Mouse (Mus musculus) forebrain, embryonic 15.5 days (tissue): ENCODE data around the gene Slc41a1. TPM values are rescaled to one million over a fixed set of nuclear protein-coding genes. Genes with fewer than 3 reads are reported as not detected.

Source experiments
- ATAC-seq: fragments of 200-750 bp; cut with Nextera tagmentation; replicated peaks from 2 replicates; pipeline ENCODE4 v1.8.0; 2017; ENCODE audit warnings: mild to moderate bottlenecking, moderate TSS enrichment, moderate library complexity
- H3K27ac ChIP-seq: fragments of 300-500 bp; sonication (generic); replicated peaks from 2 replicates; pipeline ENCODE4 v1.5.1; 2015; ENCODE audit warnings: mild to moderate bottlenecking, inconsistent platforms
- H3K27me3 ChIP-seq: fragments of 300-500 bp; sonication (generic); 2 replicates; pipeline ENCODE4 v1.6.1; 2015; ENCODE audit warnings: inconsistent platforms
- H3K36me3 ChIP-seq: fragments of 300-500 bp; sonication (generic); 2 replicates; pipeline ENCODE4 v1.6.1; 2015; ENCODE audit warnings: mild to moderate bottlenecking, inconsistent platforms
- H3K4me1 ChIP-seq: fragments of 300-500 bp; sonication (generic); 2 replicates; pipeline ENCODE4 v1.6.1; 2015; ENCODE audit warnings: inconsistent platforms
- H3K4me2 ChIP-seq: fragments of 300-500 bp; sonication (generic); replicated peaks from 2 replicates; pipeline ENCODE4 v1.6.1; 2015; ENCODE audit warnings: mild to moderate bottlenecking, inconsistent platforms
- H3K4me3 ChIP-seq: fragments of 300-500 bp; sonication (generic); 2 replicates; pipeline ENCODE4 v1.5.1; 2015; ENCODE audit warnings: mild to moderate bottlenecking, inconsistent platforms
- H3K9ac ChIP-seq: fragments of 300-500 bp; sonication (generic); replicated peaks from 2 replicates; pipeline ENCODE4 v1.6.1; 2015; ENCODE audit warnings: mild to moderate bottlenecking, inconsistent platforms
- H3K9me3 ChIP-seq: fragments of 300-500 bp; sonication (generic); 2 replicates; pipeline ENCODE4 v1.6.1; 2016; ENCODE audit warnings: inconsistent platforms
- WGBS: fragments of 180-500 bp; shearing (Covaris S2); methylation state at CpG from one replicate; pipeline ENCODE4 v1.1.7; 2015; ENCODE audit warnings: mixed read lengths; 5-methylcytosine and 5-hydroxymethylcytosine counted together
- polyA plus RNA-seq: library from polyadenylated mRNA; unstranded; fragments of >200 nt; fragmentation: Nextera tagmentation; extraction: Ambion mirVana; gene quantifications from 2 replicates; pipeline ENCODE4 v1.2.1, GENCODE M21; 2015

The Slc41a1 gene
- polyA plus RNA-seq, 1 experiment from 2014 or later: 14.2 TPM

- peak; percentile 52; the same call in 1 of the 2 replicates for ATAC-seq
- Histone ChIP-seq H3K9me3 (no peaks in the 10 kb centered on the region), H3K4me3 (peak overlapping the region; percentile 69), H3K9ac (peak overlapping the region; percentile 80), H3K4me2 (peak overlapping the region; percentile 67), H3K36me3 (no peaks in the 10 kb centered on the region; the same call in 1 of the 2 replicates), H3K27me3 (no peaks in the 10 kb centered on the region), H3K4me1 (peaks cover 42% of the 10 kb centered on the region), H3K27ac (peak overlapping the region; percentile 74)
- WGBS: 1% methylated on average over 22 of the region's 22 CpGs
Measured at GRCm38 (mm10) chr1:131828297-131829126, 1.2 kb downstream of the Slc41a1 start.

- no peaks in the 10 kb centered on the region; the same call in 1 of the 2 replicates for H3K36me3 ChIP-seq
- no peak for ATAC-seq
- no peaks in the 10 kb centered on the region for H3K27me3 ChIP-seq
- peak overlapping the region; percentile 67 for H3K4me2 ChIP-seq
- H3K4me3 ChIP-seq: peak overlapping the region; percentile 69
- 55% methylated on average over 5 of the region's 5 CpGs for WGBS
- H3K9ac ChIP-seq: 0 out of 2 replicates have a peak overlapping the region, but pooled peaks have one; percentile 8
- H3K9me3 ChIP-seq: no peaks in the 10 kb centered on the region
- H3K4me1 ChIP-seq: peaks cover 42% of the 10 kb centered on the region
- H3K27ac ChIP-seq: no peak overlapping the region
Measured at GRCm38 (mm10) chr1:131829279-131829678, 2.0 kb downstream of the Slc41a1 start.

- Histone ChIP-seq H3K4me2 (no peak overlapping the region), H3K27ac (no peak overlapping the region), H3K4me1 (peaks cover 42% of the 10 kb centered on the region), H3K9ac (no peak overlapping the region), H3K27me3 (no peaks in the 10 kb centered on the region), H3K4me3 (no peak overlapping the region), H3K9me3 (no peaks in the 10 kb centered on the region), H3K36me3 (no peaks in the 10 kb centered on the region; the same call in 1 of the 2 replicates)
- WGBS: 86% methylated on average over 15 of the region's 15 CpGs
- ATAC-seq: no peak
Measured at GRCm38 (mm10) chr1:131830561-131830960, 3.3 kb downstream of the Slc41a1 start.

- WGBS: 82% methylated on average over 8 of the region's 8 CpGs
- ATAC-seq: no peak
- Histone ChIP-seq H3K4me1 (peaks cover 42% of the 10 kb centered on the region), H3K36me3 (no peaks in the 10 kb centered on the region; the same call in 1 of the 2 replicates), H3K27me3 (no peaks in the 10 kb centered on the region), H3K4me3 (no peak overlapping the region), H3K27ac (no peak overlapping the region), H3K9me3 (no peaks in the 10 kb centered on the region), H3K4me2 (no peak overlapping the region), H3K9ac (no peak overlapping the region)
Measured at GRCm38 (mm10) chr1:131830971-131831641, 3.8 kb downstream of the Slc41a1 start.

- no peak overlapping the region for H3K27ac ChIP-seq
- no peaks in the 10 kb centered on the region for H3K9me3 ChIP-seq
- peaks cover 6% of the 10 kb centered on the region; the same call in 1 of the 2 replicates for H3K36me3 ChIP-seq
- H3K27me3 ChIP-seq: no peaks in the 10 kb centered on the region
- no peak for ATAC-seq
- H3K4me3 ChIP-seq: no peak overlapping the region
- H3K4me2 ChIP-seq: no peak overlapping the region
- 87% methylated on average over 3 of the region's 3 CpGs for WGBS
- H3K4me1 ChIP-seq: 0 out of 2 replicates have a peak, but pooled peaks cover 7% of the 10 kb centered on the region
- no peak overlapping the region for H3K9ac ChIP-seq
Measured at GRCm38 (mm10) chr1:131837035-131837434, 9.7 kb downstream of the Slc41a1 start.

- H3K27me3 ChIP-seq: no peaks in the 10 kb centered on the region
- H3K27ac ChIP-seq: no peak overlapping the region
- H3K9ac ChIP-seq: no peak overlapping the region
- no peak overlapping the region for H3K4me2 ChIP-seq
- H3K36me3 ChIP-seq: peaks cover 11% of the 10 kb centered on the region; the same call in 1 of the 2 replicates
- no peaks in the 10 kb centered on the region for H3K4me1 ChIP-seq
- no peaks in the 10 kb centered on the region for H3K9me3 ChIP-seq
- WGBS: 81% methylated on average over 5 of the region's 5 CpGs
- ATAC-seq: no peak
- H3K4me3 ChIP-seq: no peak overlapping the region
Measured at GRCm38 (mm10) chr1:131838542-131838941, 11.2 kb downstream of the Slc41a1 start.

GRCm38 (mm10) chr1:131839279-131839678 lies 12.0 kb downstream of the Slc41a1 start:
- no peaks in the 10 kb centered on the region for H3K9me3 ChIP-seq
- no peak overlapping the region for H3K4me3 ChIP-seq
- H3K27me3 ChIP-seq: no peaks in the 10 kb centered on the region
- 51% methylated on average over 2 of the region's 2 CpGs for WGBS
- H3K36me3 ChIP-seq: peaks cover 18% of the 10 kb centered on the region
- no peak overlapping the region for H3K9ac ChIP-seq
- ATAC-seq: peak; percentile 43; the same call in 1 of the 2 replicates
- H3K4me1 ChIP-seq: no peaks in the 10 kb centered on the region
- H3K4me2 ChIP-seq: no peak overlapping the region
- H3K27ac ChIP-seq: no peak overlapping the region

GRCm38 (mm10) chr1:131842221-131842620 lies 14.9 kb downstream of the Slc41a1 start:
- no peak overlapping the region for H3K9ac ChIP-seq
- peaks cover 22% of the 10 kb centered on the region for H3K36me3 ChIP-seq
- ATAC-seq: no peak
- H3K4me2 ChIP-seq: no peak overlapping the region
- H3K4me3 ChIP-seq: no peak overlapping the region
- WGBS: 75% methylated on average over 4 of the region's 4 CpGs
- no peaks in the 10 kb centered on the region for H3K4me1 ChIP-seq
- H3K27me3 ChIP-seq: no peaks in the 10 kb centered on the region
- H3K9me3 ChIP-seq: no peaks in the 10 kb centered on the region
- no peak overlapping the region for H3K27ac ChIP-seq

- no peaks in the 10 kb centered on the region for H3K9me3 ChIP-seq
- ATAC-seq: no peak
- H3K27me3 ChIP-seq: no peaks in the 10 kb centered on the region
- no peak overlapping the region for H3K9ac ChIP-seq
- H3K27ac ChIP-seq: no peak overlapping the region
- 94% methylated on average over 10 of the region's 10 CpGs for WGBS
- no peak overlapping the region for H3K4me2 ChIP-seq
- no peaks in the 10 kb centered on the region for H3K4me1 ChIP-seq
- H3K36me3 ChIP-seq: peaks cover 22% of the 10 kb centered on the region
- H3K4me3 ChIP-seq: no peak overlapping the region
Measured at GRCm38 (mm10) chr1:131843758-131844157, 16.5 kb downstream of the Slc41a1 start.

GRCm38 (mm10) chr1:131844883-131845282 lies 17.6 kb downstream of the Slc41a1 start:
- H3K36me3 ChIP-seq: peaks cover 22% of the 10 kb centered on the region
- H3K27ac ChIP-seq: no peak overlapping the region
- H3K4me1 ChIP-seq: no peaks in the 10 kb centered on the region
- no peak overlapping the region for H3K9ac ChIP-seq
- WGBS: 54% methylated on average over 8 of the region's 8 CpGs
- no peaks in the 10 kb centered on the region for H3K27me3 ChIP-seq
- no peaks in the 10 kb centered on the region for H3K9me3 ChIP-seq
- no peak overlapping the region for H3K4me2 ChIP-seq
- no peak overlapping the region for H3K4me3 ChIP-seq
- ATAC-seq: no peak

GRCm38 (mm10) chr1:131846255-131846654 lies 19.0 kb downstream of the Slc41a1 start:
- Histone ChIP-seq H3K36me3 (peaks cover 22% of the 10 kb centered on the region), H3K9me3 (no peaks in the 10 kb centered on the region), H3K27me3 (no peaks in the 10 kb centered on the region), H3K9ac (no peak overlapping the region), H3K4me3 (no peak overlapping the region), H3K4me1 (no peaks in the 10 kb centered on the region), H3K4me2 (no peak overlapping the region), H3K27ac (no peak overlapping the region)
- ATAC-seq: 0 out of 2 replicates have a peak, but pooled peaks have one; percentile 29
- WGBS: 72% methylated on average over 5 of the region's 5 CpGs

GRCm38 (mm10) chr1:131861811-131862210 lies 34.5 kb downstream of the Slc41a1 start:
- WGBS: 80% methylated on average over 4 of the region's 4 CpGs
- no peak overlapping the region for H3K27ac ChIP-seq
- H3K4me3 ChIP-seq: no peak overlapping the region
- ATAC-seq: no peak
- no peaks in the 10 kb centered on the region for H3K4me1 ChIP-seq
- no peak overlapping the region for H3K9ac ChIP-seq
- H3K36me3 ChIP-seq: no peaks in the 10 kb centered on the region
- H3K9me3 ChIP-seq: no peaks in the 10 kb centered on the region
- H3K27me3 ChIP-seq: no peaks in the 10 kb centered on the region
- H3K4me2 ChIP-seq: no peak overlapping the region
